Mouse (Mus musculus) frontal cortex, postnatal 10 days (tissue): ENCODE measurements around the gene Dynlt1b.
"Not testable (repeated sequence)": the region's sequence is repeated elsewhere in the genome, so short reads cannot be mapped to it uniquely, and the experiment has no call there.

Experiments used
- DNase-seq, 2 experiments: peaks; one replicate each; pipeline ENCODE4 v3.0.0; 2022; ENCODE audit warnings: low spot score in 2 of 2, mixed read lengths in 1 of 2

The Dynlt1b gene

DNA sequence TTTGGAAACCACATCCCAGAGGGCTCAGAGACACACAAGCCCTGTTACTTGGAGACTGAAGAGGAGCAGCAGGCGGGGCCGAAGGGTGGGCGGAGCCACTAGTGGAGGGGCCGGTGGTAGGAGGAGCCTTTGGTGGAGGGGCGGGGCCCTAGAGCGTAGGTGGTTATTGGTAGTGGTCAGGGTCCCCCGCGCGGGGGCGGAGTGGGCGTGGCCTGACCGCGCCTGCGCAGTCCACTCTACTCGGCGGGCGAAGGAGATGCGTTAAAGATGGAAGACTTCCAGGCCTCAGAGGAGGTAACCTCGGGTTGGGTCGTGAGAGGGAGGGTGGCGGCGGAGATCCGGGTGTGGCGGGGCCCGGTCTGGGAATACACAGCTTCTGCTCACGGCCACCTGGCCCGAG, at the start of gene Dynlt1b:
Dynlt1b (plus strand) TSS at position 168 of the 400 bp plus-strand sequence.
- DNase-seq, result peak; percentile 100

DNA sequence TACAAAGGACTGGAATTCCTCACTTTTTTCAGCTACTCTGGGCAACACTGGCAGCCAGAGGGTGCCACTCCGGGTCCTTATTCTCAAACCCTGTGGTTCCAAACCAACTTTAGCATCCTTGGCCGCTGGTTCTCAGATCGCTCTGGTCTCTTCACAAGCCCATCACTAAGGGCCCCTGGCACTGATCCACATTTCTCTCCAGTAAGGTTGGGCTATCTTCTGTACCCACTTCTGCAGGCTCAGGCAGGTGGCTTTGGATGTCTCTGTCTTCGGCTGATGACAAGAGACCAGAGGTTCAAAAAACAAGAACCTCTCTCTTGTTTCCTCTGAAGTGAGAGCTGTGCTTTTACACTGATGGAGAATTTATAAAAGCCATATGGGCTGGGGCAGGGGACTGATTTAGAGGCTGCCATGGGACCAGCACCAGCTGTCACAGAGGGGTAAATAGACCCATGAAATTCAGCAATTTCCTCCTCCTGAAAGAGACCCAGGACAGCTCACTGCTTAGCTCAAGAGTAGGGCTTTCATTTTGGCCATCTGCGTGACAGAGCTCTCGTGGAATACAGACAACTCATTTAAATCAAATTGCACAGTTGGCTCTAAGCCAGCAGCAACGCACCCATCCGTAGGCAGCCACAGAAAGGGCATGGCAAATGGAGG, 49.6 kb upstream of the Dynlt1b start:
- not testable (repeated sequence) for DNase-seq

DNA sequence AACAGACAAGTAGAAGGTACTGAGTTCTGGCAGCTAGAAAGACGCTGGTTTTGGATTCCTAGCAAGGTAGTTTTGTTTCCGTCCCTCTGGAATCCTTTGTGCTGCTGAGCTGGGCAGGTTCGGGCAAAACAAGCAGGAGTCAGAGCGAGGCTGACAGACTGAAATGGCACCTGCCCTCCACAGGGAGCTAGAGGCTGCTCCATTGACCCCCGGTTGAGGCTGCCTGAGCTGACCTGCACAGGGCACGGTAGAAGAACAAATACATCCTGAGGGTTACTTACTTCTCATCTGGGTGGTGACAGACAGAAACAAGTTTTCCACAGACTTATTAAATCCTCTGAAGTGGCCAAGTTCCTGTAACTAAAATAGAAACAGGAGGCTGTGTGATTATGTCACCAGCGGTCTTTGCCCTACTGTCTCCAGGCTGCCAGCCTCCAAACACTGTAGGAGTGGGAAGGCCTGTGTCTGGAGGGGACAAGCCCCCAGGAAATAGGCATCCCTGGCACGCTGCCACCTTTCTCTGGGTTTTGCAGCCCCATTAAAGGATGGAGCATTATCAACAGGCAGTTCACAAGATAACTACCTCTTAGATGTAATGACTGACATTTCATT, 48.7 kb upstream of the Dynlt1b start:
- not testable (repeated sequence) for DNase-seq

DNA sequence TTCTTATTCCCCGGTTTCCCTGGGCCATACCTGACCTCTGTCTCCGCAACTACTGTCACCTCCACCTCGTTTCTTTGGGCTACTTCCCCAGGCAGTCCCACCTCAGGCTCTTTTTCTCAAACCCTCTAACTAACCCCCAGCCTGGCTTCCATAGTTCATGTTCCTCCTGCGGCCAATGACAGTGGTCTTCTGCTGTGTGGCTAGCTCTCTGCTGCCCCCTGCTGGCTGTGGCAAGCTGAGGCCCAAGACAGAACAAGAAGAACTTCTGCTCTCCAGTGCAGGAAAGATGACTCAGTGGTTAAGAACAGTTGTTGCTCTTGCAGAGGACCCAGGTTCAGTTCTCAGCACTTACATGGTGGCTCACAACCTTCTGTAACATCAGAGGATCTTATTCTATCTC, 43.0 kb upstream of the Dynlt1b start:
- DNase-seq, result not testable (repeated sequence)

DNA sequence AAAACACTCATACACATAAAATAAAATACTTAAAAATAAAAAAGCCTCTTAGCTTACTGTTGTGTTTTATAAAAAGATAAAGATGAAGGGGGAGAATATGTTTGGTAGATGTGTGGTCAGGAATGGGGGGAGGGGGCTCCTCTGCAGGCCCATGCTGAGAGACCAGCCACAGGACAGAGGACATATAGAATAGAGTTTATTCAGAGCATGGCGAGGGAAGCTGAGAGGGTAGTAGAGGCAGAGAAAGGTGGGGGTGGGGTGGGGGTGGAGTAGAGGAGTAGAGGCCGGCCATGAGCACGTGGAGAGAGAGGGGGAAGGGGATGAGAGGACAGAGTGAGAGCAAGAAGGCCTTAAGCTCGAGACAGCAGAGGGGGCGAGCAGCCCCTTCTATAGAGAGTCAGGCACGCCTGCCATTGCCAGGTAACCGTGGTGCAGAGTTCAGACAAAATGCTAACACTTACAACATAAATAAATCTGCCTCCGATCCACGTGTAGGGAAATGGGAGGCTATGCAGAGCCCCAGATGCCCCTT, 42.5 kb upstream of the Dynlt1b start:
- not testable (repeated sequence) for DNase-seq

DNA sequence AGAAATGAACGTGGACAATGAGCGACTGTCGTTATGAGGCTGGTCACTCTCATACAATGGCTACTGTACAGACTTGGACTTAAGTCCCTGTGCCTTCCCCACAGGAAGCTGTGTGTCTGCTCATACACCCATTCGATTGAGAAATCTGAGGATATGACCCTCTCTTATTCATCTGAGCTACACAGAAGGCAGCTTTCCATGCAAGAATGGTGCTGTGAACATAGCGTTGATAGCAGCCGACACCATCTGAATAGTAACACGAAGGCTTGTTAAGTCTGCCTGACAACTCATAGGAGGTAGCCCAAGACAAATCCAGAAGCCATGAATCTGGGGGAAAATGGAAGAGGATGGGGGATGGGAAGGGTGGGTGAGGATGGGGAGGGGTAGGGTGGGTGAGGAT, 40.4 kb upstream of the Dynlt1b start:
- not testable (repeated sequence) for DNase-seq

DNA sequence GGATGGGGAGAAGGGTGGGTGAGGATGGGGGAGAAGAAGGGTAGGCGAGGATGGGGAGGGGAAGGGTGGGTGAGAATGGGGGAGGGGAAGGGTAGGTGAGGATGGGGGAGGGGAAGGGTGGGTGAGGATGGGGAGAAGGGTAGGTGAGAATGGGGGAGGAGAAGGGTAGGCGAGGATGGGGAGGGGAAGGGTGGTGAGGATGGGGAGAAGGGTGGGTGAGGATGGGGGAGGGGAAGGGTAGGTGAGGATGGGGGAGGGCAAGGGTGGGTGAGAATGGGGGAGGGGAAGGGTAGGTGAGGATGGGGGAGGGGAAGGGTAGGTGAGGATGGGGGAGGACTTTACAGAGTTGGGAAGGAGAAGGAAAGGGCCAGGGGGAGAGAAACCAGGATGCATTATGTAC, 39.2 kb upstream of the Dynlt1b start:
- not testable (repeated sequence) for DNase-seq

DNA sequence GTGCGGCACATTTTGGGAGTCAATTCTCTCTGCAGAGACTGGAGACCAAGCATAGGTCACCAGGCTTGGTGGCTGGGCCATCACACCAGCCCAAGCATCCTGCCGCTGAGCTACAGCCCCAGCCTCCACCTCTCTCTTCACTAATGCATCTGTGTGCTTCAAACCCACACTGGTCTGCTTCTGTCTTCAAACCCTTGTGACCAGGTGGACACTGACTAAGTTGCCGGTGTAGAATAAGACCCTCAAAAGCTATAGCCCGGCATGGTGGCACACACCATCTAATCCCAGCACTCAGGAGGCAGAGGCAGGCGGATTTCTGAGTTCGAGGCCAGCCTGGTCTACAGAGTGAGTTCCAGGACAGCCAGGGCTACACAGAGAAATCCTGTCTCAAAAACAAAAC, 38.2 kb upstream of the Dynlt1b start:
- DNase-seq, result not testable (repeated sequence)

DNA sequence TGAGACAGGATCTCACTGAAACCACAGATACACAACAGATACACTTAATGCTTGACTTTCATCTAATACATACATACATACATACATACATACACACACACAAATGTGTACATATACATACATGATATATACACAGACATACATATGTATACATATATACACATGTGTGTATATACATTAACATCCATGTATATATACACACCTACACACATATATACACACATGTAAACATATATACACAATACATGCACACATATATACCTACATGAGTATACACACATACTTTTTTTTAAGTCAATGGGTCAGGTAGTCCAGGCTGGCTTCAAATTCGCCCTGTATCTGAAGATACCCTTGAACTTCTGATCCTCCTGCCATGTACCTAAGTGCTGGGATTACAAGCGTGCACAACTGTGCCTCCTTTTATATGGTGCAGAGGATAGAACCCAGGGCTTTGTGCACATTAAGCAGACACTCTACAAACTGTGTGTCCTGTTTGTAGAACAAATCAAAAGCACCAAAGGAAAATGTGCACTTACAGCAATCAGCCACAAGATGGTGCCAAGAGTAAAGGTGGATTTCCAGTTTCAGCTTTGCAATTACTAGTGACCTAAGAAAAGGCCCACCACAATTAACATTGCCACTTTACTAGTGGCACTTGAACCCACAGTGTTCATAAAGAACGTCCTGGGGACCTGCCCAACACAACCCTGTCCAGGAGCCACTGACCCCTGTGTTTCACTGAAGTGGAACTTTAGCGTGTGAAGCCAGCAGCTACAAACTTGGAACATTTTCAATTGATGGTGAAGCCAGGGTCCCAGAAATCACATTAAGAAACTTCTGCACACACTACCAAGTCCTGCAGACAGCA, 37.2 kb upstream of the Dynlt1b start:
- DNase-seq, result not testable (repeated sequence)

DNA sequence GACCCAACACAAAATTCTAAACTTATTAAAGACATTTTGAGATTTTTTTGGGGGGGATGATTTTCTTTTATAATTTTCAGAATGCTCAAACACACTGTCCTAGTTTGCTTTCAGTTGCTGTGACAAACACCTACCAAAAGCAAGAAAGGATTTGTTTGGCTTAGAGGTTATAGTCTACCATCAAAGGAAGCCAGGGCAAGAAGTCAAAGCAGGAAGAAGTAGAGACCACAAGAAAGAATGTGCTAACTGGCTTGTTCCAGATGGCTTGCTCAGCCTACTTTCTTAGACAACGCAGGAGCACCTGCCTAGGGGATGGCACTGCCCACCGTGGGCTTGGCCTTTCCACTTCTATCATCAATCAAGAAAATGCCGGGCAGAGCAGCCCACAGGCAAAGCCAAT, 31.8 kb upstream of the Dynlt1b start:
- DNase-seq, result not testable (repeated sequence)

DNA sequence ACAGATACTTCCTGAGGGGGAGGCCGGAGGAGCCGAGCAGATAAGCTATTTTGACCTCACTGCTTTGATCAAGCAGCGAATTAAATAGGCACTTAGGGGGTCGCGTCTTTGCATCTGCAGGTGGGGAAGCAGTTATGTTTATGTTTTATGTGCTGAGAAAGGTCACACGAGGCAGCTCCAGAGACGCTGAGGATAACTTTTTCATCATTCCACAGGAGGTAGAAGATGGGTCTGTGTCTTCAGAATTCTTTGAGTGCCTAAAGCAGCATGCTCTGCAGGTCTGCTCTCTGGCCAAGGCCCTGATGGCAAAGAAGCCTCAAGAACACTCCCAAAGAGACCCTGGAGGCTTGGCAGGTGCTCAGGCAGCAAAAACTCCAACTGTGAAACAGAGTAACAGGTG, 31.1 kb upstream of the Dynlt1b start:
- peak in 1 of 2 experiments; percentile 10 for DNase-seq

DNA sequence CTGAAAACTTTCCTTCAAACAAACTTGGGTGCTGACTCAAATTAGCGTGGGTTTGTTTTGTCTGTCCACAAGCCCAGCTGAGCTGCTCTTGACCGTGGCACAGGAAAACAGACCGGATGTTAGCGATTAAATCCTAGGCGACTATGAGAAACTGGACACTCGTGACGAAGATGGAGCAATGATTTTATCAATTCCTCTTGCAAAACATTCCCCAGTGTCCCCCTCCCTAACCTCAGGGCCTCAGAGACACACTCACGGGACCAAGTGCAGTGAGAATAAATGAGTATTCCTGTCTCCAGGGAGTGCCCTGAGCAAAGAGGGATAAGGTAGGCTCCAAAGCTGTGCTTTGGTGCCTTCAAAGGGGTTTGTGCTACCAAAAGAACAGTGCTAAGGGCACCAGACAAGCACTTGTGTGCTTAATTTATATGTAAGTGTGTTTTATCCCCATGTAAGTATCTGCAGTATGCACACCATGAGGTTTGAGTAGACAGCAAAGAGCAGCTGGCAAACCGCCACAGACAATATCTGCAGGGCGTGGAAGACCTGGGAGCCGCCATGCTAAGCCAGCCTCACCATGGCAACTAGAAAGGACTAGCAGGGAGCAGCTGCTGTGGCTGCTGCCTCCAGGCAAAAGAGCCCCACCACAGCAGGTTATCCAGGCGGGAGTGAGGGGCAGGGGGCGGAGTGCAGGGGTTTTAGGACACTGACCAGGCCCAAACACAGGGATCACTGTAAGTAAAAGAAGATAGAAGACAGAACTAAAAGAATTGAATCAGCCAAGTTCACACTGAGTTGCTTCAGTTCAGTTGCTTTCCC, 30.4 kb upstream of the Dynlt1b start:
- peak; percentile 26 to 37 for DNase-seq

DNA sequence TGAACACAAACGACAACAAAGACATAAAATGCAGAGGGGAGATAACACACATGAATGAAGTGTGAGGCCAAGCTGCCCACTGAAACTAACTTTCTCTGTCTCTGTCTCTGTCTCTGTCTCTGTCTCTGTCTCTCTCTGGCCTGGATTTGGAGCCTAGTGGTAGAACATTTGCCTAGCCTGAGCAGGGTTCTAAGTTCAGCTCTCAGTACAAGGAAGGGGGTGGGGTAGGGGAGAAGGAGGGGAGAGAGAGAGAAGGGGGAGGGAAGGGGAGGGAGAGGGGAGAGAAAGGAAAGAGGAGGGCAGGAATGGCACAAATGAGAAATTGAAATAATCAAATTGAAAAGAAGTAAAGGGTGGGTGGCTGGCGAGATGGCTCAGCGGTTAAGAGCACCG, 29.8 kb upstream of the Dynlt1b start:
- DNase-seq, result not testable (repeated sequence)

DNA sequence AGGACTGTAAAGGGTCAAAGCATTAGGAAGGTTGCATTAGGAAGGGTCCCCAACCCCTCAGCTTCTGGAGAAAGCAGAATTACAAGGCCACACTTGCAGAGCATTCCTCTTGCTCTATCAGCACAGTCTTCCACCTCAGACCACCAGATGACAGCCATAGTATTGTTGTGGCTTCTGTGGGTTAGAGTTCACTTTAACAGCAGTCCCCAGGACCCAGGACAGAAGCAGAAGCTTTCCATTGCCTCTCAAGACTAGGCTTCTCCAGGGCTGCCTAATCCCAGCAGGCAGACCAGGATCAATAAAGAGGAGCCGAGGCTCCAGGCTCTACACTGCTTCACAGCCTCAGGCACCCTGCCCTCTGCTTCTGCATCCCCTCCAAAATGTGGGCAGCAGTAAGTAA, 25.4 kb upstream of the Dynlt1b start:
- DNase-seq, result not testable (repeated sequence)

DNA sequence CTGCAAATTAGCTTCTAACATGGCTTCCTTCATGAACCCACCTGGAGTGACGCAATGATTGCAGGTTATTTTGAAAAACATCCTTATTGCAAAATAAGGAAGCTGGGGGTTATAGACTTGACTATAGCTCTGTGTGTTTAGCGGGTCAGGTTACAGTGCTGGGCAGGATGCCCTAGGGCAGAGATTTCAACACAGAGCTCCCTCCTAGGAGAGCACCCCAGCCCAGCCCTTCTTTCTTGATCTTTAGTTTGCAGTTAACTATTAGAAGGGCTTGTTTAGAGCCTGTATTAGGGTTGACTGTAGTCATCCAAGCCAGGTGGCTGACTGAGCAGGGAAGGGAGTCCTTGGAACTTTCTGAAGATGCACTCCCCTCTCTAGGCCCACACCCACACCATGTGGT, 22.9 kb upstream of the Dynlt1b start:
- DNase-seq, result not testable (repeated sequence)

DNA sequence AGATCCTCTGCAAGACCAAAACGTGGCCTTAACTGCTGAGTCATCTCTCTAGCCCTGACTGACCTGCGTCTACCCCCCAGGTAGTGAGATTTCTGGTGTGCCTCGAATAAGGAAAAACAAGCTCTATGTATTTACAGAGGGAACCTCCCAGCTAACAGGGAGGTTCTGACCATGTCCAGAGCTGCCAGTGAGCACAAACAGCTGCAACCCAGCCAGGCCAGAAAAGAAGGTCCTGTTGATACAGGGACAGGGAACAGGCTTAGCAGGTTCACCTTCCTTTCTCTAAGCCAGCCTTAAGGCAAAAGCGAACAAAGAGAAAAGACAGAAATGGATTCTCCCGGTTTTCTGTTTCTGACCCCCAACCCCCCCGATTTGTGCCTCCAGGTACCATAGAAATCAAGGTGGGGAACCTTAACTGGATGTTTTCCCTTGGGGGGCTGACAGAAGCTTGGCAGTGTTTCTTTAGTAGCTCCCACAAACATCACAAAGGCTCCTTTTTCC, 19.1 kb upstream of the Dynlt1b start:
- not testable (repeated sequence) for DNase-seq

DNA sequence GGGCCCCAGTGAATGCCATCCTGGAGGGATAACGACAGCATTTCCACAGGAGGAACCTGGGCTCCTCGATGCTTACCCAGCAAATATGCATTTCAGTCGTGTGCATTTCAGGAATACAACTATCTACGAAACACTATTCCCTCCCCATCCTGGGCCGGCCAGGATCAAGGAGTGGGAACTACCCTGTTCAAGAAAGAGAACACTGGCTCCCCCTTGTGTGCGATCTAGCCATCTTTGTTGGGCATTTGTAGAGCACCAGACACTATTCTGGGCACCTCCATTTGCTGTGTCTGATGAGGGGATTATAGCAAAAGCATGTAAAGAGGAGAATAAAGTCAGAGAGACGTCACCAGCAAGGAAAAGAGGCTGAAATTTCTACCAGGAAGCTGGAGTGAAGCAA, 12.8 kb upstream of the Dynlt1b start:
- not testable (repeated sequence) for DNase-seq

DNA sequence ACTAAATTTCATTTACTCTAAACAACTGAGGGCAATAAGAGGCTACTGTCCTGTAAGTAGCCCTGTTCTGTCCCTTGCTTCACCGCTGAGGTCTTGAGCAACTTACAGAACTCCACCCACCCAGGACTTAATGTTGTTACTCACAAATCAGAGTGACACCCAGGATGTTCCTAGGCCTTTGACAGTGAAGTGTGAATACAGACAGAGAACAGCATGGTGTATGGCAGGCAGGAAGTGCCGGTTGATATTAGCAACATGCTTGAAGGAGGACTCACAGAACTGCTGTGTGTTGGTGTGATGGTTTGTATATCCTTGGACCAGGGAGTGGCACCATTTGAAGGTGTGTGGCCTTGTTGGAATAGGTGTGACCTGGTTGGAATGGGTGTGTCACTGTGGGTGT, 9.4 kb upstream of the Dynlt1b start:
- not testable (repeated sequence) for DNase-seq

DNA sequence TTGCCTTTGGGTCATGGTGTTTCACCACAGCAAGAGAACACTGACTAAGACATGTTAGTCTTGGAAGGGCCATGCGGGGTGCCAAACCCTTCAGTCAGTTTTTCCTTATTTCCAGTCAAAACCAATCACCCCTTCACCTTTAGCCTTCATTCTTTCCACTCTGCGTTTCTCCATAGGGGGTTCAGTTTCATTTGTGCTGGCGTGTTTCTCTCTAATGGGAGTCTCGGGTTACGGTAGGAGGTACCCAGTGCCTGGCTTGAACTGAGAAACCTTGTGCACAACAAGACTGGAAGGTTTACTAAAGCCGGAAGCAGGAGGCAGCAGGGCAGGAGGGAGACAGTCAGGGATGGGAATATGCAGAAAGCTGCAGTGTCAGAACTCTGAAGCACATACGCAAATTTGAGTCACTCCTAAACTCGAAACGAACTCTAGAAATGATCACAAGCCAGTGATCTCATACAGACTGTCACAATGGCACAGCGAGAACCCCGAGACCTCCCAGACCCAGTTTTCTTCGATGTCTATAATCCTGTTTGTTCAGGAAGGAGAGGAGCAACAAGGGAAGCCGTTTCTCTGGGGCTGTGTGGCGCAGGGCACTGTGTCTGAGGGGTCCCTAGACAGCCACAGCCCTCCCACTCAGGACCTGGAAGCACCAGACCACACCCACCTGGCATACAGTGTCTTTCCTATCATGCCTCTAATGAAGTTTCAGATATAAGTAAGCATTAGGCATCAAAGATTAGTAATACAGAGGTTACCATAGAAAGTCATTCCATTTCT, 8.2 kb upstream of the Dynlt1b start:
- not testable (repeated sequence) for DNase-seq

DNA sequence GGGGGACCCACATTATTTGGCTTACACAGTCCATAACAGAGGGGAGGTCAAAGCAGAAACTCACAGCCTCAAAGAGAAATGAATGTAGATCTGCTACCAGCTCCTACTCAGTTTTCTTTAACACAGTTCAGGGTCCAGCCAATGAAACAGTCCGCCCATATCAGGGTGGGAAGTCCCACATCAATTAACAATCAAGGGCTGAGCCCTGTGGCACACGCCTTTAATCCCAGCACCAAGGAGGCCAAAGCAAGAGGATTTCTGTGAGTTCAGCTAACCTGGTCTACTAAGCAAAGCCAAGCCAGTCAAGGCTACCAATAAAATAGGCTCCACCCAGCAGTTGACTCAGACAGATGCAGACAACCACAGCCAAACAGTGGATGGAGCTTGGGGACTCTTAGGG, 7.5 kb upstream of the Dynlt1b start:
- not testable (repeated sequence) for DNase-seq
